Mouse (Mus musculus) adrenal gland, postnatal 0 days (tissue): ENCODE measurements around the gene Syndig1. TPM values are rescaled to one million over a fixed set of nuclear protein-coding genes. Genes with fewer than 3 reads are reported as not detected.

Source experiments
- polyA plus RNA-seq: library from polyadenylated mRNA; unstranded; fragments of >200 nt; fragmentation: Nextera tagmentation; extraction: Ambion mirVana; gene quantifications from 2 replicates; pipeline ENCODE4 v1.2.1, GENCODE M21; 2015

Gene Syndig1
- polyA plus RNA-seq, result 4.7 and 4.9 TPM in 2 replicates

GRCm38 (mm10) chr2:149828911-149829310 lies at the start of gene Syndig1:
TSS of gene Syndig1 (plus strand) at chr2:149829211.

GRCm38 (mm10) chr2:149830536-149831458 lies 1.8 kb downstream of the Syndig1 start, which contains the start of gene C530025M09Rik:
TSS of gene C530025M09Rik (minus strand) at chr2:149831213.

Other genes with a start within 250 kb of the Syndig1 start
- 0.27 TPM in 1 of 2 replicates, not detected in the other for gene C530025M09Rik, start 2.0 kb downstream of the Syndig1 start, polyA plus RNA-seq